Mouse (Mus musculus) megakaryocyte, embryonic 14.5 days (primary cell): ENCODE results near the gene Rbms2.

ENCODE experiments used
- FLI1 ChIP-seq: IDR thresholded peaks from 2 replicates; pipeline ENCODE4 v1.6.1; 2012; ENCODE audit warnings: low read length, inconsistent platforms, mixed read lengths
- GATA1 ChIP-seq: IDR thresholded peaks from 3 replicates; pipeline ENCODE4 v1.6.1; 2012; ENCODE audit warnings: mixed read lengths, low read length, inconsistent platforms, borderline replicate concordance

GRCm38 (mm10) chr10:128210131-128210530, 30.0 kb upstream of the Rbms2 start:
- no peak for TF ChIP-seq GATA1
- no peak for TF ChIP-seq FLI1
